Mouse (Mus musculus): ENCODE measurements around the gene Kazald1. TPM values are rescaled to one million over a fixed set of nuclear protein-coding genes. Genes with fewer than 3 reads are reported as not detected.

The Kazald1 gene
- polyA plus RNA-seq, 1 experiment from 2014 or later, result 0.86 TPM

GRCm38 (mm10) chr19:45073871-45074542 lies 1.0 kb upstream of the Kazald1 start:
- Histone ChIP-seq H3K27me3 (peaks cover 79% of the 10 kb centered on the region), H3K36me3 (replicated peaks) (no peaks in the 10 kb centered on the region), H3K27ac (peak overlapping the region; percentile 90), H3K9me3 (no peaks in the 10 kb centered on the region), H3K4me1 (peaks cover 26% of the 10 kb centered on the region), H3K4me2 (peak overlapping the region; percentile 87), H3K4me3 (replicated peaks) (peak overlapping the region; percentile 63), H3K9ac (peak overlapping the region; percentile 77)
- WGBS, result 8% methylated on average over 20 of the region's 20 CpGs
- peak; percentile 57; the same call in 1 of the 2 replicates for ATAC-seq (ENCODE audit: low FRiP score)

GRCm38 (mm10) chr19:45075323-45076035 lies 438 bp downstream of the Kazald1 start:
- WGBS, result under 1% methylated on average over 32 of the region's 32 CpGs
- Histone ChIP-seq H3K27ac (no peak overlapping the region), H3K4me1 (peaks cover 37% of the 10 kb centered on the region)

GRCm38 (mm10) chr19:45076036-45076575 lies 1.1 kb downstream of the Kazald1 start:
- Histone ChIP-seq H3K9ac (no peak overlapping the region), H3K4me3 (replicated peaks) (peak overlapping the region; percentile 63), H3K27me3 (peaks cover 79% of the 10 kb centered on the region), H3K9me3 (no peaks in the 10 kb centered on the region), H3K36me3 (replicated peaks) (no peaks in the 10 kb centered on the region), H3K4me2 (peak overlapping the region; percentile 87), H3K4me1 (peaks cover 43% of the 10 kb centered on the region), H3K27ac (no peak overlapping the region)
- no peak for ATAC-seq (ENCODE audit: low FRiP score)
- 6% methylated on average over 17 of the region's 17 CpGs for WGBS

More at GRCm38 (mm10) chr19:45075323-45076035, 438 bp downstream of the Kazald1 start:
- H3K4me3 ChIP-seq (replicated peaks), result peak overlapping the region; percentile 63
- no peaks in the 10 kb centered on the region for H3K36me3 ChIP-seq (replicated peaks)
- H3K4me2 ChIP-seq, result peak overlapping the region; percentile 87
- ATAC-seq (ENCODE audit: low FRiP score), result peak; percentile 45
- peak overlapping the region; percentile 77; the same call in 1 of the 2 replicates for H3K9ac ChIP-seq
- peaks cover 79% of the 10 kb centered on the region for H3K27me3 ChIP-seq
- H3K9me3 ChIP-seq, result no peaks in the 10 kb centered on the region

- ATAC-seq (ENCODE audit: low FRiP score), result no peak
- Histone ChIP-seq H3K4me3 (replicated peaks) (peak overlapping the region; percentile 34), H3K4me2 (peak overlapping the region; percentile 87), H3K4me1 (peaks cover 44% of the 10 kb centered on the region), H3K27me3 (peaks cover 80% of the 10 kb centered on the region), H3K27ac (no peak overlapping the region), H3K9ac (peak overlapping the region; percentile 36; the same call in 1 of the 2 replicates), H3K36me3 (replicated peaks) (no peaks in the 10 kb centered on the region), H3K9me3 (no peaks in the 10 kb centered on the region)
- 1% methylated on average over 62 of the region's 62 CpGs for WGBS
These were observed 1.8 kb downstream of the Kazald1 start for GRCm38 (mm10) chr19:45076586-45077510.

GRCm38 (mm10) chr19:45077742-45078645 lies 3.0 kb downstream of the Kazald1 start:
- Histone ChIP-seq H3K27ac (no peak overlapping the region), H3K36me3 (replicated peaks) (no peaks in the 10 kb centered on the region), H3K4me1 (peaks cover 44% of the 10 kb centered on the region), H3K4me3 (replicated peaks) (no peak overlapping the region), H3K27me3 (peaks cover 88% of the 10 kb centered on the region), H3K4me2 (no peak overlapping the region), H3K9me3 (no peaks in the 10 kb centered on the region), H3K9ac (no peak overlapping the region)
- WGBS, result 4% methylated on average over 20 of the region's 20 CpGs
- ATAC-seq (ENCODE audit: low FRiP score), result no peak

GRCm38 (mm10) chr19:45078971-45079764 lies 4.1 kb downstream of the Kazald1 start:
- peak overlapping the region; percentile 31 for H3K4me3 ChIP-seq (replicated peaks)
- no peak for ATAC-seq (ENCODE audit: low FRiP score)
- no peaks in the 10 kb centered on the region for H3K36me3 ChIP-seq (replicated peaks)
- no peak overlapping the region; the same call in 1 of the 2 replicates for H3K9ac ChIP-seq
- 5% methylated on average over 16 of the region's 17 CpGs for WGBS
- peak overlapping the region; percentile 51 for H3K4me2 ChIP-seq
- H3K9me3 ChIP-seq, result no peaks in the 10 kb centered on the region
- H3K27me3 ChIP-seq, result peaks cover 90% of the 10 kb centered on the region
- peaks cover 46% of the 10 kb centered on the region for H3K4me1 ChIP-seq
- H3K27ac ChIP-seq, result no peak overlapping the region

GRCm38 (mm10) chr19:45079769-45080515 lies 4.9 kb downstream of the Kazald1 start:
- Histone ChIP-seq H3K9me3 (no peaks in the 10 kb centered on the region), H3K27ac (no peak overlapping the region), H3K9ac (peak overlapping the region; percentile 29), H3K4me1 (peaks cover 43% of the 10 kb centered on the region), H3K4me3 (replicated peaks) (peak overlapping the region; percentile 31), H3K4me2 (peak overlapping the region; percentile 51), H3K27me3 (peaks cover 98% of the 10 kb centered on the region), H3K36me3 (replicated peaks) (no peaks in the 10 kb centered on the region)
- ATAC-seq (ENCODE audit: low FRiP score), result no peak
- WGBS, result under 1% methylated on average over 45 of the region's 45 CpGs

- ATAC-seq (ENCODE audit: low FRiP score), result no peak
- no peaks in the 10 kb centered on the region for H3K36me3 ChIP-seq (replicated peaks)
- peaks cover 38% of the 10 kb centered on the region for H3K4me1 ChIP-seq
- peak overlapping the region; percentile 51 for H3K4me2 ChIP-seq
- H3K27ac ChIP-seq, result no peak overlapping the region
- under 1% methylated on average over 17 of the region's 17 CpGs for WGBS
- H3K9ac ChIP-seq, result 0 out of 2 replicates have a peak overlapping the region, but pooled peaks have one; percentile 3
- H3K4me3 ChIP-seq (replicated peaks), result peak overlapping the region; percentile 31
- H3K9me3 ChIP-seq, result no peaks in the 10 kb centered on the region
- peaks cover 99% of the 10 kb centered on the region for H3K27me3 ChIP-seq
These were observed 5.7 kb downstream of the Kazald1 start for GRCm38 (mm10) chr19:45080711-45081110.

- Histone ChIP-seq H3K4me2 (peak overlapping the region; percentile 51), H3K4me3 (replicated peaks) (peak overlapping the region; percentile 31), H3K36me3 (replicated peaks) (no peaks in the 10 kb centered on the region), H3K9ac (no peak overlapping the region), H3K27me3 (peaks cover 99% of the 10 kb centered on the region), H3K4me1 (peaks cover 33% of the 10 kb centered on the region), H3K9me3 (no peaks in the 10 kb centered on the region), H3K27ac (no peak overlapping the region)
- no peak for ATAC-seq (ENCODE audit: low FRiP score)
- WGBS, result 0% methylated on average over 5 of the region's 5 CpGs
These were observed 6.2 kb downstream of the Kazald1 start for GRCm38 (mm10) chr19:45081279-45081678.
